Mouse (Mus musculus): ENCODE data around the gene Elac2.

DNA sequence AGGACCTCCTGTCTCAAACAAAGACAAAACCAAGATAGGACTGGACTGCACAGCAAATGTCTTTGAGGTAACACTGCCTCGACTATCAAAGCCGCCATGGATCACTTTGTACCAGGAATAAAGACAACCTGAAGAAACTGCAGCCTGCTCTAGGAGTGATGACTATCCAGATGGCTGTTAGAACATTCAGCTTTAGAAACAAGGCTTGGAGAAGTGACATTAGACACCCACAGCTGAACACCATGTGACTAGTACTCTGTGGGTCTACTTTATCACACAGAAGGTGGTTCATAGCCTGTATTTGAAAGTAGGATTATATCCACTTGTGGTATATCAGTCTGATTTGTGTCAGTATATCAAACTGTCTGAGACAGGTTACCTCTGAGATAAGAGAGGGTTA lies 37.6 kb upstream of the Elac2 start:
- TF ChIP-seq CTCF (IDR thresholded peaks at IDR 0.05; ENCODE audit: insufficient read depth, low read depth, low read length) = no peak
- no peak for TF ChIP-seq POLR2A (IDR thresholded peaks at IDR 0.05; ENCODE audit: insufficient read depth, low read depth, low read length)
